In the genomic region with DNA sequence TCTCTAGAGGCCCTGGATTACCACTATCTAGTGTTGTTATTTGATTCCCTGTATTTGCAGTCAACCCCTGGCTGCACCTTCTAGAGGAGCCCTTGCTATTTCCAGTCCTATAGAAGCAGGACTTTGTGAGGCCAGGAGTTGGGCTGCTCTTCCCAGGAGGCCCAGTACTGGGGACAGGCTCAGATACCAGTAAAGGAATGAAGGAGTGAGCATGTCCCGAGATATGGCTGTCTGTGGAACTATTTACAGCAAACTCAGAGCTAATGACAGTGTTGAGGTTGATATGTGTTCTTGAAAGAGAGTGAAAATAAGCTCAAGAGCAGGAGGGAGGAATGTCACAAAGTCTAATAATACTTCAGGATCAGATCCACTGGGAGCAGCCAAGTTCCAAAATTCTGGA, we compare ENCODE assay signal across 27 mouse cellular contexts. TPM values are rescaled to one million over a fixed set of nuclear protein-coding genes. Genes with fewer than 3 reads are reported as not detected.
"Had no signal": no experiment of that assay in that cellular context is flagged by ENCODE, and none has a peak within 500 bp of the region (broad histone marks: within the 10 kb centered on the region; RNA-seq: fewer than 3 reads in every experiment).

No protein-coding gene starts in this region.

- H3K36me3 ChIP-seq: limb, embryonic 12.5 days; limb, embryonic 15.5 days; midbrain, embryonic 12.5 days; midbrain, embryonic 15.5 days; neural tube, embryonic 12.5 days; neural tube, embryonic 15.5 days had no signal

- H3K27me3 ChIP-seq: limb, embryonic 12.5 days; limb, embryonic 15.5 days; midbrain, embryonic 12.5 days; midbrain, embryonic 15.5 days; neural tube, embryonic 12.5 days; neural tube, embryonic 15.5 days had no signal

- H3K4me2 ChIP-seq: limb, embryonic 12.5 days; limb, embryonic 15.5 days; liver, embryonic 11.5 days; lung, embryonic 14.5 days; midbrain, embryonic 12.5 days; midbrain, embryonic 15.5 days; neural tube, embryonic 12.5 days; neural tube, embryonic 15.5 days had no signal

- H3K4me1 ChIP-seq: limb, embryonic 12.5 days; limb, embryonic 15.5 days; midbrain, embryonic 12.5 days; midbrain, embryonic 15.5 days; neural tube, embryonic 12.5 days; neural tube, embryonic 15.5 days had no signal

- DNase-seq: kidney, postnatal 4 days; left cerebral cortex, postnatal 4 days; liver, postnatal 0 days; lung, embryonic 14.5 days; right cerebral cortex, adult 18-20 months; right cerebral cortex, postnatal 14 days; right cerebral cortex, postnatal 4 days; thymus, adult 2 months; thymus, postnatal 14 days; thymus, postnatal 4 days had no signal

- ATAC-seq: liver, postnatal 0 days; lung, postnatal 0 days; midbrain, embryonic 15.5 days had no signal

- H3K27ac ChIP-seq: limb, embryonic 12.5 days; limb, embryonic 15.5 days; liver, embryonic 14.5 days; macrophage; midbrain, embryonic 12.5 days; midbrain, embryonic 15.5 days; neural tube, embryonic 12.5 days; neural tube, embryonic 15.5 days; stomach, postnatal 0 days had no signal

- H3K9ac ChIP-seq: limb, embryonic 12.5 days; limb, embryonic 15.5 days; liver, embryonic 14.5 days; liver, postnatal 0 days; lung, embryonic 14.5 days; midbrain, embryonic 12.5 days; midbrain, embryonic 15.5 days; neural tube, embryonic 12.5 days; neural tube, embryonic 15.5 days had no signal

- H3K4me3 ChIP-seq: limb, embryonic 12.5 days; limb, embryonic 15.5 days; midbrain, embryonic 12.5 days; midbrain, embryonic 15.5 days; neural tube, embryonic 12.5 days; neural tube, embryonic 15.5 days had no signal

- H3K9me3 ChIP-seq: limb, embryonic 12.5 days; limb, embryonic 15.5 days; midbrain, embryonic 12.5 days; midbrain, embryonic 15.5 days; neural tube, embryonic 12.5 days; neural tube, embryonic 15.5 days had no signal

RNA-seq across cellular contexts. Expression of a gene that starts 1.7 kb away (rescaled TPM):
- total RNA-seq: layer of hippocampus, adult 18-20 months; layer of hippocampus, postnatal 14 days; left cerebral cortex, adult 8-10 months; left cerebral cortex, postnatal 14 days; left cerebral cortex, postnatal 4 days; megakaryocyte, adult 5-6 weeks had no signal
- polyA plus RNA-seq: limb, embryonic 12.5 days; limb, embryonic 15.5 days; liver, embryonic 11.5 days; liver, embryonic 14.5 days; liver, postnatal 0 days; lung, embryonic 14.5 days; lung, postnatal 0 days; macrophage; midbrain, embryonic 12.5 days; midbrain, embryonic 15.5 days; neural tube, embryonic 12.5 days; neural tube, embryonic 15.5 days; stomach, embryonic 14.5 days; stomach, postnatal 0 days had no signal

RNA-seq across cellular contexts. Expression of a gene that starts 47.9 kb away (rescaled TPM):
- total RNA-seq: layer of hippocampus, adult 18-20 months; layer of hippocampus, postnatal 14 days; left cerebral cortex, postnatal 14 days; left cerebral cortex, postnatal 4 days; megakaryocyte, adult 5-6 weeks had no signal
- polyA plus RNA-seq: limb, embryonic 12.5 days; limb, embryonic 15.5 days; liver, embryonic 11.5 days; liver, embryonic 14.5 days; liver, postnatal 0 days; lung, embryonic 14.5 days; lung, postnatal 0 days; macrophage; midbrain, embryonic 12.5 days; neural tube, embryonic 12.5 days; stomach, embryonic 14.5 days; stomach, postnatal 0 days had no signal
